Mouse (Mus musculus) ES-Bruce4 (cell line): ENCODE results near the gene 5830473C10Rik.

Source experiments
- CTCF ChIP-seq: IDR thresholded peaks from one replicate; pipeline ENCODE4 v1.8.1; 2011; ENCODE audit warnings: low read depth, low read length
- EP300 ChIP-seq: IDR thresholded peaks from 2 replicates; pipeline ENCODE4 v1.6.1; 2011; ENCODE audit warnings: low read depth, low read length; ENCODE audit not compliant: insufficient read depth

GRCm38 (mm10) chr5:90565205-90565604, 4.3 kb downstream of the 5830473C10Rik start:
- TF ChIP-seq EP300 (no peak), CTCF (no peak)
